Mouse (Mus musculus): ENCODE measurements around the gene Pdxk. TPM values are rescaled to one million over a fixed set of nuclear protein-coding genes. Genes with fewer than 3 reads are reported as not detected.
A peak's percentile ranks its signal among the peaks of the same experiment; 100 is the strongest.

Pdxk gene
- polyA plus RNA-seq, 1 experiment from 2014 or later = 5.3 TPM

DNA sequence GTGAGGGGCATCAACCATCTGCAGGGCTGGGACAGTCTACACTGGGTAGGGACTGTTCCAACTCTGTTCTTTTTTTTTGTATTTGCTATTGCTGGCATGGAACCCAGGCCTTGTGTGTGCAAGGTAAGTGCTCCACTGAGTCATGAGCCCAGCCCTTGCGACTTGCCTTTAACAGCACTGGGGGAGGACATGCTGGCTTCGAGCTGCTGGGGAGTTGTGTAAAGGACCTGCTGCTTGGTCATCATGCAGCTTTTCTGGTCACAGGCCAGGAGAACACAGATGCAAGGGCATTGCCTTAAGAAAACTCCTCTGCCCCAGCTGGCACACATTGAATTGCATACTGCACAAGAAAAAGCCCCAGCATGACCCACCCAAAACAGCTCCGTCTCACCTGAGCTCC is 22.5 kb downstream of the Pdxk start:
- Histone ChIP-seq H3K4me2 (replicated peaks; ENCODE audit: low read depth) (no peak overlapping the region), H3K4me3 (ENCODE audit: low read depth, low read length) (no peak overlapping the region), H3K9me3 (ENCODE audit: control insufficient read depth, low read length) (no peaks in the 10 kb centered on the region), H3K4me1 (replicated peaks; ENCODE audit: control insufficient read depth, insufficient read depth) (no peaks in the 10 kb centered on the region), H3K27me3 (ENCODE audit: control insufficient read depth, insufficient read depth, low read length) (no peaks in the 10 kb centered on the region), H3K9ac (ENCODE audit: low read length) (no peak overlapping the region), H3K27ac (replicated peaks) (no peak overlapping the region), H3K36me3 (ENCODE audit: control insufficient read depth, insufficient read depth, low read length) (0 out of 2 replicates have a peak, but pooled peaks cover 2% of the 10 kb centered on the region)
- ATAC-seq (ENCODE audit: low FRiP score, low TSS enrichment) (no peak), DNase-seq (ENCODE audit: low spot score) (no peak)
- no peak for TF ChIP-seq CTCF (IDR thresholded peaks at IDR 0.05; ENCODE audit: low read depth)
- no peak for TF ChIP-seq EP300 (optimal IDR thresholded peaks at IDR 0.05)
- 91% methylated on average over 3 of the region's 3 CpGs for WGBS

DNA sequence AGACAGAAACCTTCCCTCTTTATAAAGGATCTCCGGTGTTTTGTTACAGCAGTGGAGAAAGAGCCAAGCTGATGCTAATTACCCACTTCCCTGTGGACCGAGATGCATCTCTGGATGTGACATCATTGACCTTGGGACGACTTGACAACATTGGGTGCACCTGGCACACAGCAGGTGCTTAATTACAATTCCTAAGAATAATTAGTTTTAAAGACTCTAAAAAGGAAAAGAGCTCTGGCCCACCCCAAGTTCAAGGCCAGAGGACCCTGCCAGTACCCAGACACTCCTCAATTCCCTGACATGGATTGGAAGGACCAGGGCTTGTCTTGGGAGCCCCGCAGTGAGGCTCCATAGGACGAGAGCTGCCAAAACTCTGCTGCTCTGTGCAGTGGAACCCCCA is 23.2 kb downstream of the Pdxk start:
- ATAC-seq (ENCODE audit: low FRiP score, low TSS enrichment) (no peak), DNase-seq (ENCODE audit: low spot score) (no peak)
- Histone ChIP-seq H3K36me3 (ENCODE audit: control insufficient read depth, insufficient read depth, low read length) (0 out of 2 replicates have a peak, but pooled peaks cover 2% of the 10 kb centered on the region), H3K9ac (ENCODE audit: low read length) (no peak overlapping the region), H3K27me3 (ENCODE audit: control insufficient read depth, insufficient read depth, low read length) (no peaks in the 10 kb centered on the region), H3K4me3 (ENCODE audit: low read depth, low read length) (no peak overlapping the region), H3K4me2 (replicated peaks; ENCODE audit: low read depth) (no peak overlapping the region), H3K27ac (replicated peaks) (no peak overlapping the region), H3K9me3 (ENCODE audit: control insufficient read depth, low read length) (no peaks in the 10 kb centered on the region), H3K4me1 (replicated peaks; ENCODE audit: control insufficient read depth, insufficient read depth) (no peaks in the 10 kb centered on the region)
- TF ChIP-seq EP300 (optimal IDR thresholded peaks at IDR 0.05) = no peak
- TF ChIP-seq CTCF (IDR thresholded peaks at IDR 0.05; ENCODE audit: low read depth) = no peak
- WGBS = 87% methylated on average over 5 of the region's 5 CpGs

DNA sequence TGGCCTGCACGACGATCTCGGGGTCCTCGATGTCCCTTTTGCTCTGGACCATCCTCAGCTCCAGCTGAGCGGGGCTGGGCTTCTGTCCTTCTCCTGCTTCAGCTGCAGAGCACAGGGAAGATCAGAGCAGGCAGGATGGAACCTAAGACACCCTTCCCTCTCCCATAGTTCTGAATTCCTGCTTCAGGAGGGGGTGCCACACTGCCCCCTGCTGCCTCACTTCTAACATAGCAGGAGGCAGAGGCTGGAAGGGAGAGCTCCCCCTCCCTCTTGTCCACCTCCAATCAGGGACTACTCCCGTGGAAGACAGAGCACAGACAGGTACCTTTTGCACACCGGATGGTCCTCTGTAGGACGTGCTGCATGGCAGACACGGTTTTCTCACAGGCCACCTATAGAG is 24.0 kb downstream of the Pdxk start:
- H3K36me3 ChIP-seq (ENCODE audit: control insufficient read depth, insufficient read depth, low read length) = 0 out of 2 replicates have a peak, but pooled peaks cover 2% of the 10 kb centered on the region
- WGBS = 71% methylated on average over 9 of the region's 9 CpGs
- no peak for ATAC-seq (ENCODE audit: low FRiP score, low TSS enrichment)

DNA sequence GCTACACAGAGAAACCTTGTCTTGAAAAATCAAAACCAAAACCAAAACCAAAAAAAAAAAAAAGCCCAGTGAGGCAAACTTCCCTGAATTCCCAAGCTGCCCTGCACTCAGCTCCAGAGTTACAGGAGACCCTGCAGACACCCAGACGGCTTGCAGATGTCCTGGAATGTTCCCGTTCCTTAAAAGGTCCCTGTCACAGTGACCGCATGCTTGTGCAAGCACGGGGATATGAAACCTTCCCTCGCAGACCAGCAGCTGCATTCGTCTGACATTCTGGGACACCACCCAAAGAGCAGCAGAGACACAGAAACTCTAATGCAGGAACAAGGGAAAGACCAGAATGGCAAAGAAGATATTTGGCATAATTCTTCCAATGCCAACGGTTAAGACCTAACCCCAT is 24.8 kb downstream of the Pdxk start:
- H3K4me3 ChIP-seq (ENCODE audit: low read depth, low read length) = no peak overlapping the region
- no peaks in the 10 kb centered on the region for H3K9me3 ChIP-seq (ENCODE audit: control insufficient read depth, low read length)
- 76% methylated on average over 7 of the region's 7 CpGs for WGBS
- H3K4me2 ChIP-seq (replicated peaks; ENCODE audit: low read depth) = no peak overlapping the region
- TF ChIP-seq CTCF (IDR thresholded peaks at IDR 0.05; ENCODE audit: low read depth) (no peak), EP300 (optimal IDR thresholded peaks at IDR 0.05) (no peak)
- H3K9ac ChIP-seq (ENCODE audit: low read length) = no peak overlapping the region
- no peak overlapping the region for H3K27ac ChIP-seq (replicated peaks)
- no peaks in the 10 kb centered on the region for H3K36me3 ChIP-seq (ENCODE audit: control insufficient read depth, insufficient read depth, low read length)
- H3K4me1 ChIP-seq (replicated peaks; ENCODE audit: control insufficient read depth, insufficient read depth) = no peaks in the 10 kb centered on the region
- DNase-seq (ENCODE audit: low spot score) = no peak
- ATAC-seq (ENCODE audit: low FRiP score, low TSS enrichment) = no peak
- H3K27me3 ChIP-seq (ENCODE audit: control insufficient read depth, insufficient read depth, low read length) = no peaks in the 10 kb centered on the region

More for the DNA sequence above, 24.0 kb downstream of the Pdxk start:
- H3K4me2 ChIP-seq (replicated peaks; ENCODE audit: low read depth) = no peak overlapping the region
- no peak overlapping the region for H3K9ac ChIP-seq (ENCODE audit: low read length)
- no peaks in the 10 kb centered on the region for H3K9me3 ChIP-seq (ENCODE audit: control insufficient read depth, low read length)
- no peak overlapping the region for H3K27ac ChIP-seq (replicated peaks)
- TF ChIP-seq EP300 (optimal IDR thresholded peaks at IDR 0.05) = no peak
- TF ChIP-seq CTCF (IDR thresholded peaks at IDR 0.05; ENCODE audit: low read depth) = peak; percentile 77
- no peak overlapping the region for H3K4me3 ChIP-seq (ENCODE audit: low read depth, low read length)
- H3K4me1 ChIP-seq (replicated peaks; ENCODE audit: control insufficient read depth, insufficient read depth) = no peaks in the 10 kb centered on the region
- H3K27me3 ChIP-seq (ENCODE audit: control insufficient read depth, insufficient read depth, low read length) = no peaks in the 10 kb centered on the region
- DNase-seq (ENCODE audit: low spot score) = peak; percentile 42

DNA sequence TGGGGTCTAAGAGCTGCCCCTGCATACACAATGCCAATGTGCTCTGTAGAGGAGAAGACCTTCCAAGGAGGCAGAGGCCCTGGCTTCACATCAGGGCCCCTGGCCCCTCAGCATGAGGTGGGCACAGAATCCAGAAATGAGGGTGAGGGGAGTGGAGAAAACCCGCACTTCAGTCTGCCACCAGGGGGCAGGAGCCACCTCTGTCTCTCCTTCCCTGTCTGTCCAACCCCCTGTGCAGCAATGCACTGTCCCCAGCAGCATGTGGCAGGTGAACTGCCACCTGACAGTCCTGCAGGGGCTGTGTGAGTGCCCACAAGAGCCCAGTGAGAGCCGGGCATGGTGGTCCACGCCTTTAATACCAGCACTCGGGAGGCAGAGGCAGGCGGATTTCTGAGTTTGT is 25.2 kb downstream of the Pdxk start:
- no peaks in the 10 kb centered on the region for H3K9me3 ChIP-seq (ENCODE audit: control insufficient read depth, low read length)
- H3K9ac ChIP-seq (ENCODE audit: low read length) = no peak overlapping the region
- H3K27me3 ChIP-seq (ENCODE audit: control insufficient read depth, insufficient read depth, low read length) = no peaks in the 10 kb centered on the region
- WGBS = 55% methylated on average over 5 of the region's 5 CpGs
- no peak overlapping the region for H3K4me2 ChIP-seq (replicated peaks; ENCODE audit: low read depth)
- TF ChIP-seq EP300 (optimal IDR thresholded peaks at IDR 0.05) = no peak
- peak; percentile 69 for TF ChIP-seq CTCF (IDR thresholded peaks at IDR 0.05; ENCODE audit: low read depth)
- no peak for DNase-seq (ENCODE audit: low spot score)
- no peaks in the 10 kb centered on the region for H3K4me1 ChIP-seq (replicated peaks; ENCODE audit: control insufficient read depth, insufficient read depth)
- ATAC-seq (ENCODE audit: low FRiP score, low TSS enrichment) = no peak
- H3K36me3 ChIP-seq (ENCODE audit: control insufficient read depth, insufficient read depth, low read length) = no peaks in the 10 kb centered on the region
- H3K4me3 ChIP-seq (ENCODE audit: low read depth, low read length) = no peak overlapping the region
- no peak overlapping the region for H3K27ac ChIP-seq (replicated peaks)

DNA sequence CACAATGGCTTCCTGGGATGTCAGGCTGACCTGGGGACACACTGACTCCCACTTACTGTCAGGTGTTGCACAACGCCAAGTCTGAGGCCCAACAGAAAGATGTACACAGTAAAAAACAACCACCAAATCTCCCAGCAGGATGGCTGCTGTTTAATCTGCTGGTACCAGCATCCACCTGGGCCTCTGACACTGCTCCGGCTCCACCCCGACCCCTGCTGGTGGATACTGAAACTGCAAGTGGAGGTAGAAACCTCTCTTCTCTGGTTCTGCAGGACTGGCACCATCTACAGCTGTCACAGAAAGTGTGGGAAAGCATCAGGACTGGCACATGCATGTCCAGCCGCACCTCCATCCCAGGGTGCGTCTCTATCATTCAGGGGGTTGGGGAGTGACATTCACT is 26.7 kb downstream of the Pdxk start:
- ATAC-seq (ENCODE audit: low FRiP score, low TSS enrichment) (peak; percentile 19; the same call in 1 of the 2 replicates), DNase-seq (ENCODE audit: low spot score) (peak; percentile 84)
- 8% methylated on average over 5 of the region's 5 CpGs for WGBS
- Histone ChIP-seq H3K36me3 (ENCODE audit: control insufficient read depth, insufficient read depth, low read length) (no peaks in the 10 kb centered on the region), H3K9me3 (ENCODE audit: control insufficient read depth, low read length) (no peaks in the 10 kb centered on the region), H3K4me1 (replicated peaks; ENCODE audit: control insufficient read depth, insufficient read depth) (no peaks in the 10 kb centered on the region), H3K27ac (replicated peaks) (no peak overlapping the region), H3K4me3 (ENCODE audit: low read depth, low read length) (no peak overlapping the region), H3K9ac (ENCODE audit: low read length) (no peak overlapping the region), H3K4me2 (replicated peaks; ENCODE audit: low read depth) (no peak overlapping the region), H3K27me3 (ENCODE audit: control insufficient read depth, insufficient read depth, low read length) (no peaks in the 10 kb centered on the region)
- TF ChIP-seq CTCF (IDR thresholded peaks at IDR 0.05; ENCODE audit: low read depth) (peak; percentile 97), EP300 (optimal IDR thresholded peaks at IDR 0.05) (no peak)
